Mouse (Mus musculus) lung, postnatal 0 days (tissue): Measurements from ENCODE around the gene P3h3.

ENCODE experiments used
- CTCF ChIP-seq: IDR thresholded peaks from 2 replicates; pipeline ENCODE4 v1.5.1; 2016; ENCODE audit warnings: antibody characterized with exemption, mild to moderate bottlenecking
- EP300 ChIP-seq: IDR thresholded peaks from 2 replicates; pipeline ENCODE4 v1.6.1; 2016; ENCODE audit warnings: antibody characterized with exemption, mild to moderate bottlenecking, control low read depth

DNA sequence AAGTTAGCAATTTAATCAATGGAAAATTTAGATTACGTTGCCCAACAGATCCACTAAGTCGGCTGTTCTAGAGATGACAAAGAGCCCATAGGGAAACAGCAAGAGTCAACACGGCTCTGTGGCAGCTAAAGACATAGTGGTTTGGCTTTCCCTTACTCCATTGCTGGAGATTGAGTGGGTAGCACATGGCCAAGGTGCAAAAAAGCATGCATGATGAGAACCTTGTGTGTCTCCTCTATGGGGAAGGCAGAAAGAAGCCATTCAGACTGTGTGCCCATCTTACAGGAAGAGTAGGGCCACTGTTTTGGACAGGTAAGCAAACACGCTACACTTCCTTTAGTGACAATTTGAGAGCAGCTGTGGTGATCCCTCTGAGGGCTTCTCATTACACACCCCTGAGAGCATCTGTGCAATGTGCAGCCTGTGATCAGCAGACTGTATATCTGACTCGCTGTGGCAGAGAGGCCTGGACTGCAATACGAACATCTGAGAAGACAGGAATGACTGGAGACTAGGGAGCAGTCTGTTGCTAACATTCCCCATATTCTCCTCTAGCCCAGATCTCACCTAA lies 31.1 kb upstream of the P3h3 start:
- TF ChIP-seq CTCF (no peak), EP300 (no peak)
